Mouse (Mus musculus): Measurements from ENCODE around the gene Ell. TPM values are rescaled to one million over a fixed set of nuclear protein-coding genes. Genes with fewer than 3 reads are reported as not detected.

The Ell gene
- polyA plus RNA-seq, 1 experiment = 12.7 TPM

DNA sequence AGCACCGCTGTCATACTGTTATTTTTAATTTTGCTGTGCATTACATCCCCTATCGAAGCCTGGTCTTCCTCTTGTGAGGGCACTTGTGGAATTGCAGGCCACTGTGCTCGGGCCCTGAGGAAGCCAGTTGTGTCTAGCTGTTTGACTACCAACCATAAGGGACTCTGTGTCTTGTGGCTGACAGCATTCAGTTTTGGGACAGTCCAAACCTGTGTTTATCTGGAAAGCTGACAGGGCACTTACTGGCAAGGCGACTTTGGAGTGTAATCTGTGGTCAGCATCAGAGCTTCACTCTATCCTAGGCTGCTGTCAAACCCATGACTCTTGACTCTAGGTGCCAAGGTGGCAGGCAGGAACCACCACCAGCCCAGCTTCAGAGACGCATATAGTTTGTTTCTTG lies 1.8 kb downstream of the Ell start:
- TF ChIP-seq USF1 (IDR thresholded peaks at IDR 0.05; ENCODE audit: low read depth) = no peak
- TF ChIP-seq POLR2A (IDR thresholded peaks at IDR 0.05; ENCODE audit: insufficient read length, low read depth) = no peak
- TF ChIP-seq MYOG (IDR thresholded peaks at IDR 0.05; ENCODE audit: control insufficient read depth in 1 of 3, insufficient read depth in 1 of 3, insufficient read length in 2 of 3, low read depth in 2 of 3) = no peak
- no peak for TF ChIP-seq CEBPB (IDR thresholded peaks at IDR 0.05; ENCODE audit: insufficient read depth, poor library complexity, severe bottlenecking)
- TF ChIP-seq E2F4 (IDR thresholded peaks at IDR 0.05; ENCODE audit: insufficient read depth) = no peak
- no peak for TF ChIP-seq SRF (IDR thresholded peaks at IDR 0.05; ENCODE audit: control insufficient read depth, insufficient read length, low read depth)
- TF ChIP-seq MAX (IDR thresholded peaks at IDR 0.05; ENCODE audit: low read depth) = no peak
- no peak for TF ChIP-seq REST (IDR thresholded peaks at IDR 0.05; ENCODE audit: insufficient read depth, insufficient read length)

DNA sequence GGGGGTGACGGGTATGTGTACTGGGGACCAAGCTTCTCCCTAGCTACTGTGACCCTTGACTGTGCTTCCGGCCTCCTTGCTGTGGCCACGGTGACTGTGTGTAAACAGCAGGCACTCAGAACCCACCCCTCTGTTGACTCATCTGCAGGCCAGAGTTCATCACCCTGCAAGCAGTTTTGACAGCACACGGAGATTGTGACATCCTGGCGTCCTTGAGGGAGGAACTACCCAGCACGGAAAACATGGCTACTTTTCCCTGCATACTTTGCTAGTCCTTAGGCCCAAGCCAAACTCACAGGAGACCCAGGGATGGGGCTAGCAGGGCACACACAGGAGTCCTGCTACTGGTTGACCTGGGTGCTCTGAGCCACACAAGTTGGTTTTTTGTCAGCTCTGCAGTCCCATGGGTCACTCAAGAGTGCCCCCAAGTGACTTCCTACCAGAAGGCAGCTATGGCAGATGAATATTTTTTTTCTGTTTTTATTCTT lies 5.0 kb downstream of the Ell start:
- Histone ChIP-seq H3K79me2 (ENCODE audit: control insufficient read depth, insufficient read depth) (peaks cover 91% of the 10 kb centered on the region), H3ac (ENCODE audit: control insufficient read depth, insufficient read length) (no peak overlapping the region), H3K27me3 (ENCODE audit: control insufficient read depth, insufficient read depth, insufficient read length) (no peaks in the 10 kb centered on the region), H3K36me3 (ENCODE audit: control insufficient read depth, insufficient read depth) (no peaks in the 10 kb centered on the region), H3K4me2 (ENCODE audit: low read depth) (no peak overlapping the region), H3K4me3 (no peak overlapping the region)
- TF ChIP-seq TCF12 (IDR thresholded peaks at IDR 0.05; ENCODE audit: insufficient read depth, poor library complexity, severe bottlenecking) (no peak), POLR2AphosphoS2 (IDR thresholded peaks at IDR 0.05; ENCODE audit: insufficient read length, low read depth) (no peak), TCF3 (IDR thresholded peaks at IDR 0.05; ENCODE audit: insufficient read length, low read depth) (no peak), CEBPB (IDR thresholded peaks at IDR 0.05; ENCODE audit: insufficient read depth, poor library complexity, severe bottlenecking) (no peak), POLR2A (IDR thresholded peaks at IDR 0.05; ENCODE audit: insufficient read length, low read depth) (no peak), MYOD1 (IDR thresholded peaks at IDR 0.05; ENCODE audit: control insufficient read depth in 1 of 3, insufficient read length in 2 of 3, low read depth in 2 of 3) (no peak), SRF (IDR thresholded peaks at IDR 0.05; ENCODE audit: control insufficient read depth, insufficient read length, low read depth) (no peak), E2F4 (IDR thresholded peaks at IDR 0.05; ENCODE audit: insufficient read depth) (no peak), MYOG (IDR thresholded peaks at IDR 0.05; ENCODE audit: control insufficient read depth in 1 of 3, insufficient read depth in 1 of 3, insufficient read length in 2 of 3, low read depth in 2 of 3) (no peak), USF1 (IDR thresholded peaks at IDR 0.05; ENCODE audit: low read depth) (no peak), REST (IDR thresholded peaks at IDR 0.05; ENCODE audit: insufficient read depth, insufficient read length) (no peak), MAX (IDR thresholded peaks at IDR 0.05; ENCODE audit: low read depth) (no peak)

More for the DNA sequence above, 1.8 kb downstream of the Ell start:
- H3K36me3 ChIP-seq (ENCODE audit: control insufficient read depth, insufficient read depth) = peaks cover 5% of the 10 kb centered on the region
- H3K4me2 ChIP-seq (ENCODE audit: low read depth) = peak overlapping the region; percentile 97
- H3K4me3 ChIP-seq = peak overlapping the region; percentile 91
- H3K79me2 ChIP-seq (ENCODE audit: control insufficient read depth, insufficient read depth) = peaks cover 61% of the 10 kb centered on the region
- no peak overlapping the region for H3ac ChIP-seq (ENCODE audit: control insufficient read depth, insufficient read length)
- no peaks in the 10 kb centered on the region for H3K27me3 ChIP-seq (ENCODE audit: control insufficient read depth, insufficient read depth, insufficient read length)

DNA sequence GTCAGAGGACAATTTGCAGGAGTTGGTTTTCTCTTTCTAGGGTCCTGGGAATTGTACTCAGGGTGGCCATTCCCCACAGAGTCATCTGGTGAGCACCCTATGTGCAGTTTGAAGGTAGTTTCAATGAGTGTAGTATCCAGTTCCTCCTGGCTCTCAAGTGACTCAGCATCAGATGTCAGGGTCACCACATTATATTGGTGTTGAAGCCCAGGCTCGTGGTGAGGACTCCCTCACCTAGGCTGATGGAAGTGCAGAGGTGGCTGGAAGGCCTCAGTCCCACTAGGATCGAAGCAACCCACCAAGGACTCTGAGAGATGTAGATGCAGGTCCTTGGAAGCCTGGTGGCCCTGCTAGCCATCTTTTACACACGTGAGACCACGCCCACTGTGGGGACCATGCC lies 7.2 kb downstream of the Ell start:
- Histone ChIP-seq H3K79me2 (ENCODE audit: control insufficient read depth, insufficient read depth) (peaks cover 92% of the 10 kb centered on the region), H3K27me3 (ENCODE audit: control insufficient read depth, insufficient read depth, insufficient read length) (no peaks in the 10 kb centered on the region), H3K36me3 (ENCODE audit: control insufficient read depth, insufficient read depth) (no peaks in the 10 kb centered on the region), H3K4me3 (no peak overlapping the region), H3ac (ENCODE audit: control insufficient read depth, insufficient read length) (no peak overlapping the region), H3K4me2 (ENCODE audit: low read depth) (no peak overlapping the region)
- TF ChIP-seq SRF (IDR thresholded peaks at IDR 0.05; ENCODE audit: control insufficient read depth, insufficient read length, low read depth) (no peak), MAX (IDR thresholded peaks at IDR 0.05; ENCODE audit: low read depth) (no peak), POLR2A (IDR thresholded peaks at IDR 0.05; ENCODE audit: insufficient read length, low read depth) (no peak), USF1 (IDR thresholded peaks at IDR 0.05; ENCODE audit: low read depth) (no peak), REST (IDR thresholded peaks at IDR 0.05; ENCODE audit: insufficient read depth, insufficient read length) (no peak), TCF12 (IDR thresholded peaks at IDR 0.05; ENCODE audit: insufficient read depth, poor library complexity, severe bottlenecking) (no peak), E2F4 (IDR thresholded peaks at IDR 0.05; ENCODE audit: insufficient read depth) (no peak), TCF3 (IDR thresholded peaks at IDR 0.05; ENCODE audit: insufficient read length, low read depth) (no peak), MYOD1 (IDR thresholded peaks at IDR 0.05; ENCODE audit: control insufficient read depth in 1 of 3, insufficient read length in 2 of 3, low read depth in 2 of 3) (no peak), CEBPB (IDR thresholded peaks at IDR 0.05; ENCODE audit: insufficient read depth, poor library complexity, severe bottlenecking) (no peak), POLR2AphosphoS2 (IDR thresholded peaks at IDR 0.05; ENCODE audit: insufficient read length, low read depth) (no peak), MYOG (IDR thresholded peaks at IDR 0.05; ENCODE audit: control insufficient read depth in 1 of 3, insufficient read depth in 1 of 3, insufficient read length in 2 of 3, low read depth in 2 of 3) (no peak)

DNA sequence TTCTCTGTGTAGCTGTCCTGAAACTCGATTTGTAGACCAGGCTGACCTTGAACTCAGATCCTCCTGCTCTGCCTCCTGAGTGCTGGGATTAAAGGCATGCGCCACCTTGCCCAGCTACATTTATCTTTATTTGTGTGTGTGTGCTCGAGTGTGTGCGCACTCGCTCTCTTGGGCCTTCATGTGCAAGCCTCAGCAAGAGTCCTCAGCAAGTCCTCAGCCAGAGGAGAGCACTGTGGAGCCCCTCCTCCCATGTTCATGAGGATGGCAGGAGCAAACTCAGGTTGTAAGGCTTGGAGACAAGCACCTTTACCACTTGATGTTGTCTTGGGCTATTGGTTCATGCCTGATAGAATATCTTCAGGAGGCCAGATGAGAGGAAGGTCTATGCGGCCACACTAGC lies 8.5 kb downstream of the Ell start:
- Histone ChIP-seq H3K27me3 (ENCODE audit: control insufficient read depth, insufficient read depth, insufficient read length) (no peaks in the 10 kb centered on the region), H3K36me3 (ENCODE audit: control insufficient read depth, insufficient read depth) (no peaks in the 10 kb centered on the region), H3K4me3 (no peak overlapping the region), H3K4me2 (ENCODE audit: low read depth) (no peak overlapping the region), H3K79me2 (ENCODE audit: control insufficient read depth, insufficient read depth) (peaks cover 92% of the 10 kb centered on the region), H3ac (ENCODE audit: control insufficient read depth, insufficient read length) (no peak overlapping the region)
- no peak for TF ChIP-seq USF1 (IDR thresholded peaks at IDR 0.05; ENCODE audit: low read depth)
- no peak for TF ChIP-seq TCF3 (IDR thresholded peaks at IDR 0.05; ENCODE audit: insufficient read length, low read depth)
- no peak for TF ChIP-seq CEBPB (IDR thresholded peaks at IDR 0.05; ENCODE audit: insufficient read depth, poor library complexity, severe bottlenecking)
- TF ChIP-seq TCF12 (IDR thresholded peaks at IDR 0.05; ENCODE audit: insufficient read depth, poor library complexity, severe bottlenecking) = no peak
- no peak for TF ChIP-seq E2F4 (IDR thresholded peaks at IDR 0.05; ENCODE audit: insufficient read depth)
- TF ChIP-seq POLR2A (IDR thresholded peaks at IDR 0.05; ENCODE audit: insufficient read length, low read depth) = no peak
- no peak for TF ChIP-seq MYOG (IDR thresholded peaks at IDR 0.05; ENCODE audit: control insufficient read depth in 1 of 3, insufficient read depth in 1 of 3, insufficient read length in 2 of 3, low read depth in 2 of 3)
- no peak for TF ChIP-seq REST (IDR thresholded peaks at IDR 0.05; ENCODE audit: insufficient read depth, insufficient read length)
- no peak for TF ChIP-seq MAX (IDR thresholded peaks at IDR 0.05; ENCODE audit: low read depth)
- no peak for TF ChIP-seq SRF (IDR thresholded peaks at IDR 0.05; ENCODE audit: control insufficient read depth, insufficient read length, low read depth)
- no peak for TF ChIP-seq POLR2AphosphoS2 (IDR thresholded peaks at IDR 0.05; ENCODE audit: insufficient read length, low read depth)
- TF ChIP-seq MYOD1 (IDR thresholded peaks at IDR 0.05; ENCODE audit: control insufficient read depth in 1 of 3, insufficient read length in 2 of 3, low read depth in 2 of 3) = no peak
